Mouse (Mus musculus): Measurements from ENCODE around the gene Pdgfd.

DNA sequence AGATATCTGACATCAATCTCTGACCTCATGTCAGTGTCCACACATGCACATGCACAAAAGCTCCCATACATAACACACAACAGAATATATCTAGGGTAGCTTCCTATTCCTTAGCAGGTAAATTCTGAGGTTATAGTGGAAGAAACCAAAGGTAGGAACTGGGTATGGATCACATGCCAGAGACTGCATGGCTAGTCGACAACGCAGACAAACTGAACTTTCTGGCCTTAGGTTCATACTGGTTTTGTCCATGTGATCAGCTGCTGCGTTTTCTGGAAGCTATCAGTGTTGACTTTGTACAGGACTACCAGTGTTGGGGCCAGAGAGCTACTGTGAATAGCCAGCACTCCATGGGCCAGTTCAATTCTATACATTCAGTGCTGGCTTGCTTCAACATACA, 170.0 kb downstream of the Pdgfd start:
- TF ChIP-seq POLR2A (IDR thresholded peaks at IDR 0.05; ENCODE audit: borderline replicate concordance, insufficient read depth, low read length), result no peak
- TF ChIP-seq CTCF (IDR thresholded peaks at IDR 0.05; ENCODE audit: borderline replicate concordance, insufficient read depth, low read depth, low read length), result no peak
